Mouse (Mus musculus): ENCODE measurements at regions not wholly inside any gene's neighbourhood (a gene's known extent, or its start where the extent isn't known, plus 50 kb on each side); places are given as distances from the start of the nearest gene placed in this dataset.

GRCm38 (mm10) chr15:12066857-12067211 is 50.8 kb upstream of the Zfr start:
- no peak for TF ChIP-seq POLR2A (IDR thresholded peaks at IDR 0.05; ENCODE audit: low read depth, low read length)
- no peak for TF ChIP-seq CTCF (IDR thresholded peaks at IDR 0.05; ENCODE audit: borderline replicate concordance, insufficient read depth, low read length)
